Mouse (Mus musculus): Measurements from ENCODE around the gene Apex2. TPM values are rescaled to one million over a fixed set of nuclear protein-coding genes. Genes with fewer than 3 reads are reported as not detected.

The Apex2 gene
- polyA plus RNA-seq, 1 experiment from 2014 or later = 14.9 TPM

DNA sequence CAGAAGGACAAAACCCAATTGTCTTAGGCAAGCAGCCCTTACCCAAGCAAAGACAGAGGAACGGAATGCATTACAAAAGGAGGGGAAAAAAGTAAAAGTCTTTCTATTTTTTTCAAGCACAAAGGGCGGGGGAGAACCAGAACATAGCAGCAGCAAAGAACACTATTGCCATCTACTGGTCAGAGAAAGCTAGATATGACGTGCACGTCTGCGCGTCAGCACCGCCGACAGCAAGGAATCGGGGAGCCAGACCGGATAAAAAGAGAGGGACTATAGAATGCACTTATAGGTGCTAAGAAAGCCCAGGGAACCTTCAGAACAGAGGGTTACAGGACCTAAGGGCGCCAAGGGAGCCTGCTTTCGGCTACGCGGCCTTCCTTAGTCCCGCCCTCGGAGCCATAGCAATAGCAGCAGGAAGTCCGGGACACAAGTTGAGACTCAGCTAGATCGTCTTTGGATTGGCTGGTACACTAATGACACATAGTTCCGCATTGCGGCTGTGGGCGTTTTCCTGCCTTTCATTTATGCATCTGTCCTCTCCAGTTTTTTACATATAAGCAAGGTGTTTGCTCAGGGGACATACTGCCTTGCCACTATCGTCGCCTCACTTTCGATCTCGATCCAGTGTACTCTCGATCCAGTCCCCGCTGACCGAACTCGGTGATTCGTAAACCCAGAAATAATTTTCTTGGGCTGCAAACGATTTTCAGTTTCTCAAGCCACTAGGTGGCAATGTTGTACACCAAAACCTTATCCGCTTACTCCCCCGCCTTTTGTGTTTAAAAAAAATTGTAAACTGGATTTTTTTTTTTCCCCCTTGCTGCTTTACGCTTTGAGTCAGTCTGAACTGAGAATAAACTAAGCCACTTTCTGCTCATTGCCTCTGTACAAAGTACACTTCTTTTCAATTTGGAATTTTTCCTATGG, 111.6 kb downstream of the Apex2 start:
- Histone ChIP-seq H3K27me3 (replicated peaks) (no peaks in the 10 kb centered on the region), H3K4me2 (peak overlapping the region; percentile 33), H3K9me3 (no peaks in the 10 kb centered on the region), H3K4me3 (replicated peaks) (peak overlapping the region; percentile 53), H3K36me3 (no peaks in the 10 kb centered on the region), H3K9ac (0 out of 2 replicates have a peak overlapping the region, but pooled peaks have one; percentile 32), H3K4me1 (no peaks in the 10 kb centered on the region), H3K27ac (peak overlapping the region; percentile 93)
- 1% methylated on average over 34 of the region's 34 CpGs for WGBS
- ATAC-seq (ENCODE audit: insufficient read depth, low FRiP score, low read depth) = peak; percentile 97

DNA sequence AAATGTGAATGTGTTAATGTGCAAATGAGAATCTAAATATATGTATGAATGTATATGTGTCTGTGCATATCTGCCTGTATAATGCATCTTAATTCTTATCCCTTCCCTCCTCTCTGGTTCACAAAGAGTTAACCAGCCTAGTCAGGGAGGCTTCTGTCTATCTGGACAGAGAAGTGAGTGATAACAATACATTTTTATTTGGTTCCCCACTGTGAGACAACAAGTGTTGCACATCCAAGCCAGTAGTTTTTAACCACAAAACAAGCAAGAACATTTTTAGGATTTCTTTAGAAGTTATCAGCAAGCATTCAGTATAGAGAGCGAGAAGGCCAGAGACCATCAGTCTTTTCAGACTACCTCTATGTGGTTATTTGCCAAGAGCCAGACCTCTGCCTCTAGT, 118.3 kb downstream of the Apex2 start:
- no peak overlapping the region for H3K27ac ChIP-seq
- ATAC-seq (ENCODE audit: insufficient read depth, low FRiP score, low read depth) = no peak
- no peaks in the 10 kb centered on the region for H3K4me1 ChIP-seq
- no peaks in the 10 kb centered on the region for H3K36me3 ChIP-seq
- no peaks in the 10 kb centered on the region for H3K9me3 ChIP-seq
- H3K9ac ChIP-seq = no peak overlapping the region
- H3K4me3 ChIP-seq (replicated peaks) = no peak overlapping the region
- no peaks in the 10 kb centered on the region for H3K27me3 ChIP-seq (replicated peaks)
- H3K4me2 ChIP-seq = no peak overlapping the region
- 61% methylated on average over 1 of the region's 1 CpGs for WGBS

Small RNA genes within 50 kb of the gene (microRNA-seq; reads per million reads assigned to microRNA genes)
- not detected for gene Mir3620

Other genes with a start within 250 kb of the Apex2 start
- 29.1 and 32.4 TPM in 2 replicates for gene Tmem29, start 130.7 kb downstream of the Apex2 start, polyA plus RNA-seq (2015; fragmentation: Nextera tagmentation; extraction: Ambion mirVana)
- 77.5 and 126 TPM in 2 replicates for gene Alas2, start 42.5 kb downstream of the Apex2 start, polyA plus RNA-seq (2015; fragmentation: Nextera tagmentation; extraction: Ambion mirVana)
- 6.1 and 6.2 TPM in 2 replicates for gene Pfkfb1, start 1.6 kb downstream of the Apex2 start, polyA plus RNA-seq (2015; fragmentation: Nextera tagmentation; extraction: Ambion mirVana)
- gene Tro, start 67.7 kb upstream of the Apex2 start, polyA plus RNA-seq (2015; fragmentation: Nextera tagmentation; extraction: Ambion mirVana) = 16.0 and 17.6 TPM in 2 replicates
- 497 and 503 TPM in 2 replicates for gene Maged2, start 224.5 kb upstream of the Apex2 start, polyA plus RNA-seq (2015; fragmentation: Nextera tagmentation; extraction: Ambion mirVana)

Measured in stomach, embryonic 15.5 days (tissue).